Mouse (Mus musculus): ENCODE measurements around the gene Spata5. TPM values are rescaled to one million over a fixed set of nuclear protein-coding genes. Genes with fewer than 3 reads are reported as not detected.
A peak's percentile ranks its signal among the peaks of the same experiment; 100 is the strongest.

Spata5 gene
- polyA plus RNA-seq (2017; shearing (Covaris generic)), result 10 to 100 TPM; 21.9 to 41.4 TPM

DNA sequence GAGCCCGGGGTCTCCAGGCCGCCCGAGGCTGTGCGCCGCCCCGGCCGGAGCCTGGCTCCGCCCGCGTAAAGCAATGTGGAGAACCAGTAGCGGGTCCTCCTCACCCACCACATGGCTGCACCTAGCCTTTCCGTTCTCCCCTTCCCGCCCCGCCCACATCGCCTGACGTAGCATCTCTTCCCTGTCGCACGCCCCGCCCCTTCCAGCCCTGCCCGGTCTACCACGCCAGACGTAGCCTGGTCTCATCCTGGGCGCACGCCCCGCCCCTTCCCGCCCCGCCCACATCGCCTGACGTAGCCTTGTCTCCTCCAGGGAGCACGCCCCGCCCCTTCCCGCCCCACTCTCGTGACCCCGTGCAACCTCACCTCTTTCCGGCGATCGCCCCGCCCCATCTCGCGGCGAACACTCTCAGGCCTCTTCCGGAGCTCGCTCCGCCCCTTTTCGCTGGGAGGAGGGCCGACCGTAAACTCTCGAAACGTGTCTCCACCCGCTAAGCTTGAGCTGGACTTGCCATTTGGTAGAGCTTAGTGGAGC is at the start of gene Spata5:
Gene Spata5 (plus strand): TSS at position 439 of the 534 bp plus-strand sequence.
- peak; percentile 75 for ATAC-seq

DNA sequence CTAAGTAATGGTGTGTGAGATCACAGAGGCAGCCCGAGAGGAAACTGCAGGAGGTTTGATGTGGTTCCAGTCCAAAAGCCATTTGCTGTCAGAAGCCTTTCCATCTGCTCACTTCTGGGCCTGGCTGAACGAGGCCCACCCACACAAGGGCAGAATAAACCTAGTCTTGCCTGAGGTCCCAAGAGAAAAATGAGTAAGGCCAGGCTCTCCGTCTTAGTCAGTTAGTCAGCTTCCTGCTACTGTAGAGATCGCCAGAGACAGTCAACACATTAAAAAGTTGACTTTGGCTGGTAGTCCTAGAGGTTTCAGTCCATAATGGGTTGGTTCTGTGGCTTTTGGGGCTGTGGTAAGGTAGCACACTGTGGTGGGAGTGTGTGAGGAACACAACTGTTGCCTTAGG is 49.3 kb upstream of the Spata5 start:
- ATAC-seq, result peak; percentile 57

DNA sequence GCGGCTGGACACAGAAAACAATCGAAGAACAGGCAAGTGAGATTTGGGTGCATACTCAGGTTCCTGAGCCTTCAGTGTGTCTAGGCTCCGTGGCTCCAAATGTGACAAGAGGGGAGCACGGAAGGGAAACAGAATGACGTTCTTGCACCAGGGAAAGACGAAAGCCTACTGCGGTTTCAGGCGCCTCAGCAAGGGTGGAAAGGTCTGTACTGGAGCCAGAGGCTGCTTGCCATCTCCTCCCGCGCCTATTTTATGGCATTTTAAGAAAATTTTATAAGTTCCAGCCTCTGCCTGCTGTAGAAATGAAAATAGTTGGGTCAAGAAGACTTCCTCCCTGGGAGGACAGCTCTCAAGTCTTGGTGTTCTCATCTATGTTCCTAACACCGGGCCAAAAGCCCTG is 46.0 kb upstream of the Spata5 start:
- ATAC-seq, result no peak

DNA sequence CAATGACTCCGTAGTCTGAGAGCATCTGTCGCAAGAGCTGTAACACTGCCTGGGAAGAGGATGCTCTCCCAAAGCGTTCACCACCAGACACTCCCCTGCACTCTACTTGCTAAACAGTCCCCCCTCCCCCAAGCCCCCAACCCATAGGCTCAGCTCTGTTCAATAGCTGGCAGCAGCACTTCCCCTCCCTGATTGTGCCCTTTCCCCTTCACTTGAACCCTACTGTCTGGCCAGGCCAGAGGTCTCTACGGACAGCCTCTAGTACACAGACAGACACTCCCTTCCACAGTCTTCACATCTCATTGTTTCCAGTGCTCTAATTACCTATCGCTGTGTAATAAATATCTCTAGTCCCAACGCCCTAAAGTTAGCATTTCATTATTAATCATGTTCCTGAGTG is 41.8 kb upstream of the Spata5 start:
- ATAC-seq, result no peak

DNA sequence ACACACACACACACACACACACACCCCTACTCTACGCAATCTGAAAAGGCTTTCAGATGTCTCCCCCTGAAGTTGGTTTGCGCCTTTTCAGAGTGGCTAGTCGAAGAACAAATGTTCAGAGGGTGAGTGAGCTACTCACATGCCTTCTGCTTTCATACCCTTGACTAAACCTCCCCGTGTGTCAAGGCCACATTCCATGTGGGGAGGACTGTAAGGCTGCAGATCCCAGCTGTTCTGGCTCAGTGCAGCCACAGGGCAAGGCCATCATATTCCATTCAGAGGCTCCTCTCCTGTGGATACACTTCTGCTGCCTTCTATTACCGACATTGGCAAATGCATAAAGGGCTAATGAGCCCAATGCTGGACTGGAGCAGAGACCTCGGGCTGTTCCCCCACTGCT is 41.3 kb upstream of the Spata5 start:
- no peak for ATAC-seq

DNA sequence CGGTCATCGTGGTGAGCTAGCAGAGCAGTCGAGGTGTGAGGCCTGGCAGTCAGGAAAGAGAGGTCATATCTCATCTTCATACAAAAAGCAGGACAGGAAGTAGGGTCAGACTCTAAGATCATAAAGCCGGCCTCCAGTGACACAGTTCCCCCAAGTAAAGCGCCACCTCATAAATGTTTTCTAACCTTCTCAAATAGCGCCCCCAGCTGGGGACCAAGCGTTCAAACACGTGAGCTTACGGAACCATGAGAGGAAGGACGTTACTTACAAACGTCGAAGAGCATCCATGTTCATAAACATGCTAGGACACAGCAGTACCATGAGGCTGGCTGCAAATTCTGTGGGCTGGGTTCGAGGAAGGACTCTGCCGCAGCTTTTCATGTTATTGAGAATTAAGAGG is 40.5 kb upstream of the Spata5 start:
- no peak for ATAC-seq

DNA sequence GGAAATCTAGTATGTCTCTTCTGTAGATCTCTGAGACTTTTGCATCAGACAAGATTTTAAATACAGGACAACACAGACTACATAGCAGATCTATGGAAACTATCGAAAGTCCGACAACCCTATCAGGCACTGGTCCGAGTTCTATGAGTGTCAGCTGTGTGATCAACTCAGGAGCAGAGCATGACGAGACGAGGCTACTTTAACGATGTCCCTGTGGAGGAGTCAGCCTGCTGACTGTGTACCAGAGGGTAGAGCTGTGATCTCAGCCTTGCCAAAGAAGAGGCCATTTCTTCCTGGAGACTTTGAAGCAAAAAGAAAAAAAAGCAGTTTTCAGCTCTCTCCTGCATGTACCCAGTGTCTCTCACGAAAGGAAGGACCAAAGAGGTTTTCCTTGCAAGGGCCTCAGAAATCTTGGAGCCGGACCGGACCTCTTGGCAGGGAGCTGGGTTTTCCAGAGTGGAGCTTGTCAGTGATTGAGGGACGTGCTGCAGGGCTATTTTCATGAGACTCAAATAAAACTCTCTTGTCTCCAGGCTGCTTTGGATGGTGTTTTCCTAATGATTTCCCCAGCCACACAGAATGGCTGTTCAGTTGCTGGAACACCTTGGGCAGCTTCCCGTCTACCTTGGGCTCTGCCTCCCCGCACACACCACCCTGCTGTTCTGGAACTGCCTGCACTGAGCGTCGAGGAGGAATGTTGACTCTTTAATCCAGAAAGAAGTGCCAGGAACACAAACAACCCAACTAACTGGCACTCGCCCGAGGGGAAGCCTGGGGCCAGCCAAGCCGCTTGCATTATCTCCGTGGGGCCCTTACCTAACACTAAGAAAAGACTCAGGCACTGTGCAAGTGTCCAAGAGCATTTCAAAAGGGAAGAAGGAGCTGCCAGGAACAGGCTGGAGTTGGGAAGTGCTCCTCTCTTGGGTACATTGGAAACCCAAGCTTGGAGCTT is 39.5 kb upstream of the Spata5 start:
- no peak for ATAC-seq

DNA sequence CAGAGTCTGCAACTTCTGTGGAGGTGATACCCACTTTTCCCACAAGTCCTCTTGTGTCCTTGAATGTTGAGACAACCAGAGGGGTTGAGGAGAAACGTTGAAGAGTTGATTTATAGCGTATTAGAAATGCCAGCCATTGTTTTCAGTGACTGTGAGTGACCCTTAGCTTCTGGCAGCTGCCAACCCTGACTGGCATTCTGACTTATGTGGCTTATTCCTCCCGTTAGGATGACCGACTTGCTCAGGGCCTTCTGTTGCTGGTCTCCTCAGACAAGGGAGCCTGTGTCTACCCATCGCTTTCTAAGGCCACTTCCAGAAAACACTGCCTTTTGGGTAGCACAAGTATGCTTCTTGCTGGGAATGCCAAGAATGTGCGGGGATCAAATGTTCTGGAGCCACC is 38.2 kb upstream of the Spata5 start:
- no peak for ATAC-seq

DNA sequence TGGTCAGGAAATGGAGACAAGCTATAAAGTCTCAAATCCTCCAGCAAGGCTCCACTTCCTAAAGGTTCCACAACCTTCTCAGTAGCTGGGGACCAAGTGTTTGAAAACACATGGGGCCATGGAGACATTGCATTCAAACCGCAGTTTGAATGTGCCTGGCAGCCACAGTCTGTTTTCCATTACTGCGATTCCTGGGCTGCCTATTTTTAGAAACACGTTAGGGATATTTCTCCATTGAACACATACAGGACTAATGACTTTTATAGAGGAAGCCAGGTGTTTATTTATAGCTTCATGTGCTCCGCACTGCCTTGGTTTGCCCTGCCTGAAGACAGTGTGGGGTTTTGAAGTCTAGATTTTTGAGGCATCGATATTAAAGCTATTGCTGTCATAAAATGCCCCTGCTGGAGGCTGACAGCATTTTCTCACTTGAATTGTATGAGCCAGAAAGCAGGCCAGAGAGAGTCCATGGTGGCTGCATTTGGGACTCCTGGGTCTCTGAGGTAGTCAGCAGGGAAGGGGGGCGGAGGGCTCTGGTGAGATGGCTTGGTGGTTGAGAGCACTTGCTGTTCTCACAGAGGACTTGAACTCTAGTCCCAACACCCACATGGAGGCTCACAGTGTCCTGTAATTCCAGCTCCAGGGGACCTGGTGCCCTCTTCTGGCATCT is 36.5 kb upstream of the Spata5 start:
- ATAC-seq, result no peak

DNA sequence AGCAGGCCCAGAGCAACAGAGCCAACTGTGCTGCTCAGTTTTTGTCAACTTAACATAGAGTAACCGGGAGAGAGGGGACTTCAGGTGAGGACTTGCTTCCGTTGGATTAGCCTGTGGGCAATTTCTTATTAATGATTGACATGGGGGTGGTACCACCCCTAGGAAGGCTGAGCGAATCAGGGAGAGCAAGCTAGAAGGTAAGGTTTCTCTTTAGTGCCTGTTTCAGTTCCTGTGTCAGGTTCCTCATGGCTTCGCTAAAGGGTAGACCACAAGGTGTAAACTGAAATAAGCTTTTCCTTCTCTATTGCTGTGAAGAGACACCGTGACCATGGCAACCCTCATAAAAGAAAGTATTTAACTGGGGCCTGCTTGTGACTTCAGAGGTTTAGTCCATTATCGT is 32.4 kb upstream of the Spata5 start:
- no peak for ATAC-seq

DNA sequence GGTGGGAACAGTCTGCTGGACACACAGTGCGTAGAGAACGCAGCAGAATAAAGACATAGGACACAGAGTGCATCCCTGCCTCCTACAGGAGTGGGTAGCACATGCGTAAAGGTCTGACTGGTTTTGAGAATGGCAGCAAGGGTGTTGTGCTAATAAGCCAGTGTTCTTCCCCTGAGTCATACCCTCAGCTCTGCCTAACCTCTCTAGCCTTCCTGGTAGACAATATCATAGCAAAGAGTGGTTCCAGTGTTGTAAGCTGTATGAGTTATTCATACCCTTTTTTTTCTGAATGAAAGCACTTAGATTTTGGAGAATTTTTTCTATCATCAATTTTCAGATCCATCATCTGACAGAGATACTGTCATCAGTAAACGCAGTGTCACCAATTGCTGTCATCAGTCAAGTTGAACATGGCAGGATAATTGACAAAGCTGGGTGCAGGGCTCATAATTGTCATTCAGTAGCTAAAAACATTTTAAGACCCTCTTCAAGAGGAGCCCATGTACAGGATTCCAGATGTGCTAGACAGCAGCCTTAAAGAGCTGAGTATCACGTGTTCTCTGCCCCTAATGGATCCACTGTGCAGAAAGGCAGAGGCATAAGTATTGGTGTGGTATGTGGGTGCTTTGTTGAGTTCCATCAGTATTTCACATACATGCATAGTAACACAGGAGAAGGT is 22.6 kb upstream of the Spata5 start:
- no peak for ATAC-seq

DNA sequence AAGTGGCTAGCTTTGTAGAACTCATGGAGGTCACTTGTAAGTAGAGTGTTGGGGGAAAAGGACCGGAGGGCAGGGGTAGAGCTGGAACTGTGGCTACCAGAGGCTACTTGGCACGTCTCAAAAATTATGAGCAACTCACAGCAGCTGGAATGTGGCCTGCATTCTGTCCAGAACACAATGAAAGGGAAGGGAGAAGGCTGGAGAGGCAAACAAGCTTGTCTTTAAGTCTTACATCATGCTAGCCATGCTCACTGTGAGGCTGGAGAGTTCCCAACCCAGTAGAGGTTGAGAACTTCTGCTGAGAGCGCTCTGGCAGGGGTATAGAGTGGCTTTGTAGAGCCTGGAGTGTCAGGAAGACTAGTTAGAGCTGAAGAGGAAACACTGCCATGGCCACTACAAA is 22.1 kb upstream of the Spata5 start:
- ATAC-seq, result no peak

DNA sequence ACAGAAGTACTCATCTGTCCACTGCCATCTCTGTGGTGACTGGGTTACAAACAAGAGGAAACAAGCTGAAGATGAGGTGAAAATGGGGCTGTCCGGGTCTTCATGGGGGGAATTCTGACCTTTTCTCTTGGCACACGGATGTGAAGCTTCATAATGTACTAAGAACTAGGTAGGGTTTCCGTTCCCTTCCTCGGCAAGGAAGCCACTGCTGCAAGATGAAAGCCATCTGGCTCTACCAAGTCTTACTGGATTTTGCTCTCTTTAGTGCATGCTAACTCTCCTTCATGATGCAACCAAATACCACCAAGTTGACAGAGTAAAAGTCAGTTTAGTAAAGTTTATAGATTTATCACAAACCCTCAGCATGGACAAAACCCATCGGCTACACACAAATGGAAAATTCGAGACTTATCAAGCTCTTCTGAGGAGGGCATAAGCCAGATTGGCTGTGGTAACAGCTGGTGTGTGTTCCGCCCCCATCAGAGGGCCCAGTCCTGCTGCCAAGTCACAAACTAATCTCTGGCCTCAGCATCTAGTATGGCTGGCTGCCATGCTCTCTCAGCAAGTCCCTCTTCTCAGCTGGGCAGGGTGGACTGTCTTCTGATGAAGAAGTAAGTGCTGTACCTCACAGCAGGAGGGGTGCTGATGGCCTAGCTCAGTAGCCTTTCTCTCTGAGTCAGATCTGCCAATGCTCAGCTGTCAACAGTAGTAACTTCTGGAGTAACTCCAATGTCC is 20.9 kb upstream of the Spata5 start:
- ATAC-seq, result no peak

DNA sequence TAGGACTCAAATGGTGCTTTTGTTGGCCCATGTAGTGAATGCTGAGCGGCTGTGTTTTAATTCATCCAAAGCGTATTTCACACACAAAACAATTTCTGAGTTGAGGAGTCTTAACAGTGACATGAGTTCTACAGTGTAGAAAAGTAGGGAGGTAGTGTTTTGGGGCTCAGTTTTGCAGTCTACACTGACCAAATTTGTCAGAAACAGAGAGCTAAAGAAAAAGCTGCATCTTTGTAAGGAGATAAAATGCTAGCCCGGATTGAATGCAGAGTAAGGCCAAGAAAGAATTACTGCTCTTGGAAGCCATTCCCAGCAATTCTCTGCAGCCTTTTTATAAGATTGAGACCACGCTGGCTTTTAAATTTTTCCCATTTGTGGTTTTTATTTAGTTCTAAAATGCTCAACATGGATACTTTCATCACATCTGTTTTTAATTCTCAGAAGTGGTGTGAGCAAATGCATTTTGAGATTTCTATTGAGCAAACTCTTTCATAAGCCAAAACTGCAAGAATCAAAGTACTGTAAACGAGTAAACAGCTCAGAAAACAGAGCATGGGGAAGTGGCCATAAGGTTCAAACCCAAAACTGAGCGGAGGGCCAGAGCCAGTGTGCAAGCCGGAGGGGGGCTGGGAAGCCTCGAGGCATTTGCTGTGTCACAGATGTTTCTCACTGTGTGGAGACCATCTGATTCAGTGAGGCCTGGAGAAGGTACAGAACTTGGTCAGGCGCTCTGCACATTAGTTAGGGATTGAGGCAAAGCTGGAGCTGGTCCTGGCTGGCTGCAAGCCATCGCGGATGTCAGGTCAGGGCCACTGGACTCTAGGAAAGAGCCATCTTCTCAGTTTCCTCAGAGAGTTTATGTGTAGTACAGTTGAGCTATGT is 17.7 kb upstream of the Spata5 start:
- ATAC-seq, result no peak

DNA sequence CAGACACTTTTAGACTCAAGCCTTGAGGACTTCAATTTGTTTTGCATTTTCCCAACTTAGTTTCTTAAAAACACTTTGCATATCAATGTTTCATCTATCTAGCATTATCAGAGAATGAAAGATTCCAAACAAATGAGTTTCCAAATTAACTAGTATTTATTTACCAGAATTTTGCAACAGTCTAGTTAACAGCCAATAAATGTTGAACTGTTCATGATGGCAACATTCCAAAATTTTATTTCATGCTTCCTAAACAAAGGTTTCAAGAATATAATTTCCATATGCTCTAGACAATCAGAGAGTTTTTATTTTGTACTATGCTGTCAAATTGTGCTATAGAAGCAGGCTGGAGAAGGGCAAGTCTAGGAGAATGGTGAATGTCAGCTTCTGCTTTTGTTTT is 12.1 kb upstream of the Spata5 start:
- ATAC-seq, result no peak

DNA sequence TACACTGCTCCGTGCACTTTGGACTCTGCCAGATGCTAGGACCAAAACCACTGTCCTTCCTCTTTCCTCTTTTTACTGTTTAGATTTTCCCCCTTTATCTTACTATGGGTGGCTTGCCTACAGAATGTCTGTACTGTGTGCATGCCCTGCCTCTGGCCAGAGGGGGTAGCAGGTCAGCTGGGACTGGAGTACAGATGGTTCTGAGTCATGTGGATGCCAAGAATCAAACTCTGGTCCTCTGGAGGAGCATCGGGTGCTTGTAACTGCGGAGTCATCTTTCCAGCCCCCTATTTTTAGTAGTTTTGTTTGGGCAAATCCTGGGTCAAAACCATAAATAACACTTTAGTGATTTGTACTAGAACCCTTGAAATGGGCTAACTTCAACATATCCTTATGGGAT is 6.2 kb upstream of the Spata5 start:
- ATAC-seq, result no peak

DNA sequence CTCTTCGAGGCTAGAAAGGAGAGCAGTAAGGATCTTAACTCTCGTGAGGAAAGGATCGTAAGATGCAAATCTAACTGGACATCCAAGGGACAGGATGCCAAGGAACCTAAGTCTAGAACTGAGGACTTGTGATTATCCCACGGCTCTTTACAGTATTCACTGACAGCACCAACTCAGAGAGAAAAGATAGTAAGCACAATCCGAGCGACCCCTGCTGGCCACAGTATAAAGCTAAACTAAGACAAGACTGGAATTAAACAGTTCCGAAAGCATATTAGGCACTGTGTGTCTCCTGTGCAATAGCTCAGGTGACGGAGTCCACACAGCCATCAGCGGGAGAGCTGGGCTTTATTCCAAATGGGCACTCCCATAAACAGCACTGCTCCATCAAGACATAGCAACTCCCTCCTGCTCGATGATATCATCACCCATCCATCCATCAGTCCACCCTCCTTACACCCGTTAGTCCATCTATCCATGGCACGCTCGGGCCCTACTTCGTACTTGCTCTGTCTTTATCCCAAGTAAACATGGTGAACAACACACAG is 5.2 kb upstream of the Spata5 start:
- peak; percentile 32 for ATAC-seq

DNA sequence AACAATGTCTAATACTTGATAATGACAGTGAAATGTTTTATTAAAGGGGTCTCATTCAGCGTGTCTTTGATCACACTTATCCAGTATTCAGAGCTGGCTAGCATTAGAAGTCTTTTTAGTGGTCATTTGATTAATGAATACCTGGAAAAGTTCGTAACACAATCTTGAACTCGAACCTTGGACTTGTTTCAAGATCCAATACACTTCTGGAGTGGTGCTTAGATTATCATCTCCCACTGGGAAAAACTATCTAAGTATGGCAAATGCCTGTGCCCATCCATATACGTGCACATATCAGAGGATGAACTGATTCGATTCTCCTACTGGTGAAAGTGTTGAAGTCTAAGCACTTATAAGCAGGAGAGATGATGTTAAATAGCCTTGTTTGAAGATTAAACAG is 1.4 kb upstream of the Spata5 start:
- no peak for ATAC-seq

DNA sequence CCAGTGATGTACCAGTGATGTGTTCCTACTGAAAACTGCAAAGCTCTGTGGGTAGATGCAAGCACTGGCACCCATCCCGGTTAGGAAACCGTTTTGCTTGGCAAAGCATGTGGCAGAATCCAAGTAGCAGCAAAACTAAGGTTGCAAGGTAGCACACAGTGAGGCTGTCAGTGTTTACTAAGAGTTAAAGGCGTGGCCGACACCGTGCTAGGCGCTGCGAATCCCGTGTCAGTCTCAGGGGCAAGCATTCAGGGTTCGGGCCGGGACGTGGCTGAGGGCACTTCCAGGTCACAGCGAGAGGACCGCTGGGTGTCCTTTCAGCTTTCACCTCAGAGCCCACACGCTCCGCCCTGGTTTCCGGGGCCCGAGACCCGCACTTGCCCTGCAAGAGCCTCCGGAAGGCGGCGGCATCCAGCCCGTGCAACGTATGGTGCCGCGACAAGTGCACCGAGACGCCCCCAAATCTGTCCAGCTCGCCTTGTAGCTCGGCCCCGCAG is 687 bp upstream of the Spata5 start:
- peak; percentile 56 for ATAC-seq

DNA sequence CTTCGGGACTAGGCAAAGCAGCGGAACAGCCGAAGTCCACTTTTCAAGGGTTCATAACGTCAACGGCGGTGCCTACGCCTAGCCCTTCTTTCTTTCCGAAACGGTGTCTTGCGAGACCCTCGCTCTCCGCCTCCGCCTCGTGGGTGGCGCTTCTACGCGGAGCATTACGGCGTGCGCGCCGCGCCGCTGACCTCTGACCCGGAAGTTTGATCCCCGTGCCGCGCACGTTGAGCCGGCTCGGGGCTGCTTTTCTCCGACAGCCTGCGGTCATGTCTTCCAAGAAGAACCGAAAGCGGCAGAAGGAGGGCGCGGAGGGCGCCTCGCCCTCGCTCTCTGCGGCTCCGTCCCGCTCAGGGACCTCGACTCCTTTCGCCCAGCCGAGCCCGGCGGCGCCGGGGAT is 376 bp downstream of the Spata5 start, which contains the start of gene Nudt6:
Gene Nudt6 (minus strand): TSS at position 140 of the 400 bp plus-strand sequence.
- ATAC-seq, result peak; percentile 72

DNA sequence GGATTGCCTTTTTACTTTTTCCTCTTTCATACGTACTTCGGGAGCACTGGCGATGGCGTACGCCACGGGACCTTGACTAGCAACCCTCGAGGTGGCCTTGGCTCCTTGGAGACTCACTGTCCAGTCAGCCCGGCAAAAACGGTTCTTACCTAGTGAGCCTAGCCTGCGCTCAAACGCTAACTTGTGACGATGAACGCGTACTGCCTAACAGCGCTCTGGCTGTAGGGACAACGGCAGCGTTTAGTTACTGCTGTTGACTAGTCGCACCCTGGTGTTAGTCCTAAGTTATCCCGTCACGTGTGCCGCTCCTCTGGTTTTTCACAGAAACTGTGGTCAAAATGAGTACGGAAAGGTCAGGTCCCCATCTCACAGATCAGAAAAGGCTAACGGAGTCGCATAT is 945 bp downstream of the Spata5 start:
- no peak for ATAC-seq

All from CD4-positive, CD25-positive, alpha-beta regulatory T cell, adult 4 months (primary cell).